Mouse (Mus musculus): Measurements from ENCODE around the gene Gngt2. TPM values are rescaled to one million over a fixed set of nuclear protein-coding genes. Genes with fewer than 3 reads are reported as not detected.

Gene Gngt2
- polyA plus RNA-seq, 1 experiment from 2014 or later = 1.8 TPM

- H3K4me3 ChIP-seq (replicated peaks; ENCODE audit: low read depth, low read length) = no peak within 1 kb of the TSS
- DNase-seq = peak; percentile 20
These were observed 5.2 kb downstream of the Gngt2 start, which contains the start of gene Abi3 for GRCm38 (mm10) chr11:95842074-95842681. Gene Abi3 (minus strand): TSS chr11:95842476.

DNA sequence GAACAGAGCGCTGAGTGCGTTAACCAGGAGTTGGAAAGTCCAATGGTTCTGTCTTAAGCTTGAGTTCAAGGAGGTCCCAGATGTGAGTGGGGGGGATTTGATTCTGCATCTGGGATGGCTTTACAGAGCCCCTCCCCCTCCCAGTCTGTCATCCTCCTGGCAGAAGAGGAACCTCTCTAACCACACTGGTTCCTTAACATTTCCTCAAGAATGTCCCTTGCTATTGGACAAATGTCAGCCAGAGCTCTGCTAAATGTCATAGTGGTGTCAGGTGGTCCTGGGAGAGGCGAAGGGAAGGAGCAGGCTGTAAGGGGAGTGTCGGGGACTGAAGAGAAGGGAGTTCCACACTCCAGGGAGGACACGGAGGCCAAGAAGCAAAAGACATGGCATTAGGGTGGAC lies 5.9 kb downstream of the Gngt2 start:
- Histone ChIP-seq H3K36me3 (ENCODE audit: control insufficient read depth, insufficient read depth, low read length) (no peaks in the 10 kb centered on the region), H3K4me2 (ENCODE audit: low read length) (no peak overlapping the region), H3K27ac (replicated peaks; ENCODE audit: low read depth, low read length) (no peak overlapping the region), H3K27me3 (ENCODE audit: control insufficient read depth, insufficient read depth, low read length) (no peaks in the 10 kb centered on the region), H3K9me3 (ENCODE audit: control insufficient read depth, low read length) (no peaks in the 10 kb centered on the region), H3K4me3 (replicated peaks; ENCODE audit: low read depth, low read length) (no peak overlapping the region), H3K4me1 (ENCODE audit: control insufficient read depth, insufficient read depth, low read length) (0 out of 2 replicates have a peak, but pooled peaks cover 4% of the 10 kb centered on the region), H3K9ac (replicated peaks; ENCODE audit: low read length) (no peak overlapping the region)
- DNase-seq = no peak
- ATAC-seq (ENCODE audit: low FRiP score, low TSS enrichment) = no peak
- 80% methylated on average over 5 of the region's 5 CpGs for WGBS

More at GRCm38 (mm10) chr11:95842074-95842681, 5.2 kb downstream of the Gngt2 start, which contains the start of gene Abi3:
- Histone ChIP-seq H3K9me3 (ENCODE audit: control insufficient read depth, low read length) (no peaks in the 10 kb centered on the region), H3K36me3 (ENCODE audit: control insufficient read depth, insufficient read depth, low read length) (no peaks in the 10 kb centered on the region), H3K9ac (replicated peaks; ENCODE audit: low read length) (no peak within 1 kb of the TSS), H3K4me2 (ENCODE audit: low read length) (no peak within 1 kb of the TSS), H3K4me1 (ENCODE audit: control insufficient read depth, insufficient read depth, low read length) (0 out of 2 replicates have a peak, but pooled peaks cover 4% of the 10 kb centered on the region), H3K27me3 (ENCODE audit: control insufficient read depth, insufficient read depth, low read length) (no peaks in the 10 kb centered on the region), H3K27ac (replicated peaks; ENCODE audit: low read depth, low read length) (no peak within 1 kb of the TSS)
- 11% methylated on average over 11 of the region's 11 CpGs for WGBS
- ATAC-seq (ENCODE audit: low FRiP score, low TSS enrichment) = no peak

- no peak for ATAC-seq (ENCODE audit: low FRiP score, low TSS enrichment)
- no peak for DNase-seq
- no peak overlapping the region for H3K4me2 ChIP-seq (ENCODE audit: low read length)
- no peaks in the 10 kb centered on the region for H3K36me3 ChIP-seq (ENCODE audit: control insufficient read depth, insufficient read depth, low read length)
- H3K9me3 ChIP-seq (ENCODE audit: control insufficient read depth, low read length) = no peaks in the 10 kb centered on the region
- H3K4me1 ChIP-seq (ENCODE audit: control insufficient read depth, insufficient read depth, low read length) = 0 out of 2 replicates have a peak, but pooled peaks cover 4% of the 10 kb centered on the region
- no peak overlapping the region for H3K9ac ChIP-seq (replicated peaks; ENCODE audit: low read length)
- no peak overlapping the region for H3K27ac ChIP-seq (replicated peaks; ENCODE audit: low read depth, low read length)
- no peaks in the 10 kb centered on the region for H3K27me3 ChIP-seq (ENCODE audit: control insufficient read depth, insufficient read depth, low read length)
- 63% methylated on average over 6 of the region's 6 CpGs for whole genome bisulfite sequencing
- no peak overlapping the region for H3K4me3 ChIP-seq (replicated peaks; ENCODE audit: low read depth, low read length)
These were observed 6.5 kb downstream of the Gngt2 start for GRCm38 (mm10) chr11:95843421-95843950.

- H3K9ac ChIP-seq (replicated peaks; ENCODE audit: low read length) = no peak overlapping the region
- DNase-seq = no peak
These were observed 7.9 kb downstream of the Gngt2 start for GRCm38 (mm10) chr11:95844935-95845334.

DNA sequence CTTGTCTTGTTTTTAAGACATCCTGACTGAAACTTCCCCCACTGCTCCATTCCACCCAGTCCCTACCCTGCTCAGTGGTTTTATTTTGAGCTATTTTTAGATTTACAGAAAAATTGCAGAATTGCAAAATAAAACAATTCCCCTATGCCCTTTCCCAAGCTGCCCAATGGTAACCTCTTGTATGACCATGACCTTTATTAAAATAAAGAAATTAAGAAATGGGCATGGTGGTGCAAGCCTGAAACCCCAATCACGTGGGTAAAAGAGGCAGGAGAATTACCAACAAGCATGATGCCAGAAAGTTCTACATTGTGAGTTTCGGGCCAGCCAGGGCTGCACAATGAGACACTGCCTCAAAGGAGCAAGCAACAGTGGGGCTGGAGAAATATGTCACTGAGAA lies 13.9 kb downstream of the Gngt2 start:
- ATAC-seq (ENCODE audit: low FRiP score, low TSS enrichment) = no peak
- no peaks in the 10 kb centered on the region for H3K27me3 ChIP-seq (ENCODE audit: control insufficient read depth, insufficient read depth, low read length)
- H3K27ac ChIP-seq (replicated peaks; ENCODE audit: low read depth, low read length) = no peak overlapping the region
- no peak overlapping the region for H3K9ac ChIP-seq (replicated peaks; ENCODE audit: low read length)
- H3K9me3 ChIP-seq (ENCODE audit: control insufficient read depth, low read length) = no peaks in the 10 kb centered on the region
- no peak for DNase-seq
- no peaks in the 10 kb centered on the region for H3K4me1 ChIP-seq (ENCODE audit: control insufficient read depth, insufficient read depth, low read length)
- H3K4me2 ChIP-seq (ENCODE audit: low read length) = no peak overlapping the region
- H3K36me3 ChIP-seq (ENCODE audit: control insufficient read depth, insufficient read depth, low read length) = no peaks in the 10 kb centered on the region
- WGBS = 76% methylated on average over 2 of the region's 2 CpGs
- H3K4me3 ChIP-seq (replicated peaks; ENCODE audit: low read depth, low read length) = no peak overlapping the region

More at GRCm38 (mm10) chr11:95844935-95845334, 7.9 kb downstream of the Gngt2 start:
- no peaks in the 10 kb centered on the region for H3K36me3 ChIP-seq (ENCODE audit: control insufficient read depth, insufficient read depth, low read length)
- no peak overlapping the region for H3K4me3 ChIP-seq (replicated peaks; ENCODE audit: low read depth, low read length)
- no peaks in the 10 kb centered on the region for H3K27me3 ChIP-seq (ENCODE audit: control insufficient read depth, insufficient read depth, low read length)
- H3K27ac ChIP-seq (replicated peaks; ENCODE audit: low read depth, low read length) = no peak overlapping the region
- no peaks in the 10 kb centered on the region for H3K9me3 ChIP-seq (ENCODE audit: control insufficient read depth, low read length)
- no peak overlapping the region for H3K4me2 ChIP-seq (ENCODE audit: low read length)
- no peak for ATAC-seq (ENCODE audit: low FRiP score, low TSS enrichment)
- H3K4me1 ChIP-seq (ENCODE audit: control insufficient read depth, insufficient read depth, low read length) = 0 out of 2 replicates have a peak, but pooled peaks cover 4% of the 10 kb centered on the region
- WGBS = 70% methylated on average over 4 of the region's 4 CpGs

DNA sequence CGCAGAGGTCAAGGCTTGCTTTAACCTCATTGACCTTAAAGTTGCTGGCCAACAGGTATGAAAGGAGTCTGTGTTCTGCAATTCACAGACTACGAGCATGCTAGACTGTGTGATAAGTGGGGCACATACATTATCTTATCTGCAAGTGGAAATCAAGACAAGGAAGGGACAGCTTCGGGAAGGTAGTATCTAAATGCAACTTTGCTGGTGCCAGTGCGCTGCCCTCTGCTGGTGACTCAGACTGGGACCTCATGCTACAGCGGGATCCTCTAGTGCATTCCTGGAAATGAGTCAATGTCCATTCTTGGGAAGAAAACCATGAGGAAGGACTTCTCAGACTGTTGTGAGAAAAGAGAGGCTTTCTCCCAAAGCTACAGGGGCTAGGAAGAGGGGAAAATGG lies 16.7 kb downstream of the Gngt2 start:
- Histone ChIP-seq H3K27ac (replicated peaks; ENCODE audit: low read depth, low read length) (no peak overlapping the region), H3K9ac (replicated peaks; ENCODE audit: low read length) (no peak overlapping the region), H3K4me3 (replicated peaks; ENCODE audit: low read depth, low read length) (no peak overlapping the region), H3K4me2 (ENCODE audit: low read length) (no peak overlapping the region), H3K27me3 (ENCODE audit: control insufficient read depth, insufficient read depth, low read length) (no peaks in the 10 kb centered on the region), H3K4me1 (ENCODE audit: control insufficient read depth, insufficient read depth, low read length) (no peaks in the 10 kb centered on the region; the same call in 1 of the 2 replicates), H3K9me3 (ENCODE audit: control insufficient read depth, low read length) (no peaks in the 10 kb centered on the region), H3K36me3 (ENCODE audit: control insufficient read depth, insufficient read depth, low read length) (no peaks in the 10 kb centered on the region)
- WGBS = 68% methylated on average over 5 of the region's 5 CpGs
- ATAC-seq (ENCODE audit: low FRiP score, low TSS enrichment) (no peak), DNase-seq (no peak)

DNA sequence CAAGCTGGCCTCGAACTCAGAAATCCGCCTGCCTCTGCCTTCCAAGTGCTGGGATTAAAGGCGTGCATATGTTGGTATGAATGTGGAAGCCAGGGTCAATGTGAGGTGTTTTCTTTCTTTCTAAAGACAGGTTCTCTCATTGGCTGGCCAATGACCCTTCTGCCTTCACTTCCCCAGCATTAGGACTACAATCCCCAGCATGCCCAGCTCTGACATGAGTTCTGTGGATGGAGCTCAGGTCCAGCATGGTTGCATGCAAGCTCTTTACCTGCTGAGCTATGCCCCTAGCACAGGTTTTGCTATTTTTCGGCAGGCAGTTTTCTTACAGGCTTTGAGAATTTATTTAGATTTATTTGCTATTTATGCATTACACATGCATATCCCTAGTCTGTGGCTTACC lies 20.3 kb downstream of the Gngt2 start:
- H3K9me3 ChIP-seq (ENCODE audit: control insufficient read depth, low read length) = no peaks in the 10 kb centered on the region
- H3K4me3 ChIP-seq (replicated peaks; ENCODE audit: low read depth, low read length) = no peak overlapping the region
- peak overlapping the region; percentile 3; the same call in 1 of the 2 replicates for H3K27ac ChIP-seq (replicated peaks; ENCODE audit: low read depth, low read length)
- H3K4me1 ChIP-seq (ENCODE audit: control insufficient read depth, insufficient read depth, low read length) = peaks cover 6% of the 10 kb centered on the region; the same call in 1 of the 2 replicates
- no peaks in the 10 kb centered on the region for H3K36me3 ChIP-seq (ENCODE audit: control insufficient read depth, insufficient read depth, low read length)
- WGBS = 78% methylated on average over 4 of the region's 4 CpGs
- H3K9ac ChIP-seq (replicated peaks; ENCODE audit: low read length) = no peak overlapping the region
- no peak for ATAC-seq (ENCODE audit: low FRiP score, low TSS enrichment)
- H3K4me2 ChIP-seq (ENCODE audit: low read length) = peak overlapping the region; percentile 70
- no peaks in the 10 kb centered on the region for H3K27me3 ChIP-seq (ENCODE audit: control insufficient read depth, insufficient read depth, low read length)
- peak; percentile 49 for DNase-seq

DNA sequence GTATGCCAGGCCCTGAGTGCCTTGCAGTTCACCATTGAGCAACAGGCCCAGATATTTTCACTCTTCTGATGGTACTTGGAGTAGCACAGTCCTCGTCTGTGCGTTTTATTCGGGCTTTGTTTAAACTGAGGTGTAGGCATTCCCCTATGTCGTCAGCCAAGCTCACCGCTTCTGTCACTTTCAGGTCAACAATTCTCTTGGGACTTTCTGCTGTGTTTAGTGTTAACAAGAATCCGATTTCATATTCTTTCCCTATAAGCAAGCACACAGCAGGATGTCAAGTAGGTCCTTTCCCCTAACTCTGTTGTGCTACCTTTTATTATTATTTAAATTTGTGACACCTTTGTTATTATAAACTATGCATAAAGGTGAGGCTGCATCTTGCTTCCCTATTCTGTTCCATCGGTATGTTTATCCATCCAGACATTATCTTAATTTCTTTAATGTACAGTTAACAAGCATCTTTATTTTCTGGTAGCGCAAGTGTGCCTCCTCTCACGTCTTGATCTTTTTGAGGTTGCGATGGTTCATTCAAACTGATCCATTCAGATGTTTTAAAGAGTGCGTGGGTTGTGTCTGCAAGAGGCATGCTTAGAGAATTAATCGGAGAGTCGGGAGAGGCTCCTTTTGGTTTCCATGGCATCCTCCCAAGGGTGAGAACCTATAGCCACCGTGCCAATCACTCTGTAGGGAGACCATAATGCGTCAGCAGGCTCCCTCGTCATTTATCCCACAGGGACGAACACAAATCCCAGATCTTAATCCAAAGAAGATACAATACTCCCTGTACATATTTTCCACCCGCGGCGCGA lies 20.9 kb downstream of the Gngt2 start:
- DNase-seq = peak; percentile 75
- ATAC-seq (ENCODE audit: low FRiP score, low TSS enrichment) = no peak
- 13% methylated on average over 21 of the region's 21 CpGs for WGBS

More for the DNA sequence above, 20.9 kb downstream of the Gngt2 start:
- H3K27me3 ChIP-seq (ENCODE audit: control insufficient read depth, insufficient read depth, low read length) = no peaks in the 10 kb centered on the region
- H3K9me3 ChIP-seq (ENCODE audit: control insufficient read depth, low read length) = no peaks in the 10 kb centered on the region
- H3K4me3 ChIP-seq (replicated peaks; ENCODE audit: low read depth, low read length) = peak overlapping the region; percentile 76
- H3K4me1 ChIP-seq (ENCODE audit: control insufficient read depth, insufficient read depth, low read length) = peaks cover 6% of the 10 kb centered on the region; the same call in 1 of the 2 replicates
- peak overlapping the region; percentile 70 for H3K4me2 ChIP-seq (ENCODE audit: low read length)
- peak overlapping the region; percentile 58 for H3K9ac ChIP-seq (replicated peaks; ENCODE audit: low read length)
- peak overlapping the region; percentile 73 for H3K27ac ChIP-seq (replicated peaks; ENCODE audit: low read depth, low read length)
- no peaks in the 10 kb centered on the region for H3K36me3 ChIP-seq (ENCODE audit: control insufficient read depth, insufficient read depth, low read length)
